Mouse (Mus musculus) hindbrain, embryonic 14.5 days (tissue): ENCODE measurements around the gene Plekhg2. TPM values are rescaled to one million over a fixed set of nuclear protein-coding genes. Genes with fewer than 3 reads are reported as not detected.

Experiments used
- ATAC-seq: fragments of 200-750 bp; cut with Nextera tagmentation; 2 replicates; pipeline ENCODE4 v1.8.0; 2017; ENCODE audit warnings: moderate number of reproducible peaks, mild to moderate bottlenecking, moderate TSS enrichment, moderate library complexity; ENCODE audit not compliant: low FRiP score
- DNase-seq: peaks from one replicate; pipeline ENCODE4 v3.0.0-alpha.2; 2015; ENCODE audit warnings: low spot score
- H3K27ac ChIP-seq: fragments of 300-500 bp; sonication (generic); 2 replicates; pipeline ENCODE4 v1.5.1; 2014; ENCODE audit warnings: mild to moderate bottlenecking, moderate library complexity
- H3K27me3 ChIP-seq: fragments of 300-500 bp; sonication (generic); 2 replicates; pipeline ENCODE4 v1.6.1; 2014; ENCODE audit warnings: mild to moderate bottlenecking, low read length, mixed read lengths; ENCODE audit not compliant: control insufficient read depth, insufficient read depth
- H3K36me3 ChIP-seq: fragments of 300-500 bp; sonication (generic); replicated peaks from 2 replicates; pipeline ENCODE4 v1.6.1; 2014; ENCODE audit not compliant: control insufficient read depth, insufficient read depth
- H3K4me1 ChIP-seq: fragments of 300-500 bp; sonication (generic); replicated peaks from 2 replicates; pipeline ENCODE4 v1.6.1; 2014; ENCODE audit warnings: antibody characterized with exemption, low read length, mixed read lengths; ENCODE audit not compliant: control insufficient read depth, insufficient read depth
- H3K4me2 ChIP-seq: fragments of 300-500 bp; sonication (generic); replicated peaks from 2 replicates; pipeline ENCODE4 v1.6.1; 2014; ENCODE audit warnings: mild to moderate bottlenecking, moderate library complexity
- H3K4me3 ChIP-seq: fragments of 300-500 bp; sonication (generic); replicated peaks from 2 replicates; pipeline ENCODE4 v1.5.1; 2014; ENCODE audit warnings: mild to moderate bottlenecking, low read length
- H3K9ac ChIP-seq: fragments of 300-500 bp; sonication (generic); 2 replicates; pipeline ENCODE4 v1.6.1; 2014
- H3K9me3 ChIP-seq: fragments of 300-500 bp; sonication (generic); 2 replicates; pipeline ENCODE4 v1.6.1; 2016; ENCODE audit warnings: low read length; ENCODE audit not compliant: control insufficient read depth
- WGBS: fragments of 180-500 bp; shearing (Covaris S2); extraction: QIAGEN DNeasy Blood & Tissue Kit; methylation state at CpG from one replicate; pipeline ENCODE4 v1.1.7; 2014; 5-methylcytosine and 5-hydroxymethylcytosine counted together
- polyA plus RNA-seq: library from polyadenylated mRNA; unstranded; fragments of >200 nt; fragmentation: Nextera tagmentation; extraction: Ambion mirVana; gene quantifications from 2 replicates; pipeline ENCODE4 v1.2.1, GENCODE M21; 2014

Gene Plekhg2
- polyA plus RNA-seq, 1 experiment from 2014 or later, result 25.5 TPM

DNA sequence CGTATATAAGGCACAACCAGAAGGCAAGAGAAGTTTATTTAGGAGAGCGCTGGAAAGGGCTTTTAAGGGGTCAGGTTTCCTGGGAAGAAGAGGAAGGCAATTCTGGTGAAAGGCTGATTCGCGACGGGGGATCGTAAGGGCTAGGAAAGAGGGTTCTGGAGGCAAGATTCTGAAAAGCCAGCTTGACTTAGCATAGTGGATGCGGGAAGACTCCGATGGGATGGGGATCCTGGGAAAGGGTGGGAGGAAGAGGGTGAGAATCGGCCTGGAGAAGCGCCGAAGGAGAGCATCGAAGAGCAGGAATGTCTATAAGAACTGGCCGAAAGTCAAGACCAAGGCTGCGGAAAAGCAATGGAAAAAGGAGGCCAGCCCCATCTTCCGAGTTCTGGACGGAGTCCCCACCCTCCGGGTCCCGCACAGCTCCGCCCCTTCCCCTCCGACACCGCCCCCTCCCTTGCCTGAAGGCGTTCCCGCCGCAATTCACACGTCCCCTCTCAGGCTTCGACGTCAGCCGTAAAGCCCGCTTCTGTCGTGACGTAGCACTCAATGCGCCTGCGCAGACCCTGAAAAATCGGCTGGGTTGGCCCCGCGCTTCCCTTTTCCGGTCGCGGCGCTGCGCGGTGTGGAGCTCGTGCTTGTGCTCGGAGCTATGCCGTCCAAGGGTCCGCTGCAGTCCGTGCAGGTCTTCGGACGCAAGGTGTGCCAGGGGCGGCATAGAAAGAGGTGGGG lies 22.1 kb downstream of the Plekhg2 start, which contains the start of gene Rps16:
Gene Rps16 (plus strand): TSS at position 498 of the 729 bp plus-strand sequence.
- ATAC-seq, result peak; percentile 95
- Histone ChIP-seq H3K4me3 (peak within 1 kb of the TSS; percentile 86), H3K4me2 (peak within 1 kb of the TSS; percentile 88), H3K27ac (peak within 1 kb of the TSS; percentile 90), H3K4me1 (peaks cover 16% of the 10 kb centered on the region), H3K36me3 (peaks cover 37% of the 10 kb centered on the region), H3K27me3 (no peaks in the 10 kb centered on the region), H3K9ac (peak within 1 kb of the TSS; percentile 97), H3K9me3 (no peaks in the 10 kb centered on the region)
- WGBS, result under 1% methylated on average over 49 of the region's 50 CpGs
- peak; percentile 99 for DNase-seq

DNA sequence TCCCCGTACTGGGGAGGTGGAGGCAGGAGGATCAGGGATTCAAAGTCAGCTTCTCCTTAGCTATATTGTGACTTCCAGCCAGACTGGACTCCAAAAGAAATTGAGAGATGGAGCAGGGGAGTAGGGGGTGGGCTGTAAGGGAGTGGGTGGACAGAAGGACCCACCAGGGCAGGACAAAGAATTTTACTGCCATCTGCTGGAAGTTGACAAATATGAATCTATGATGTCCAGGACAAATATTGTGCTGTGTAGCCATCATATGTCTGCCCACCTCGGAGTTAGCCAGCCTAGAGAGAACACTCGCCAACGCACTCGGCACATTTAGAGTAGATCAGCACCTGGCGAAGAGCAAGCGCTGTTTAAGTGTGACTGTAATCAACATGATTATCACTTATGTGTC lies 23.8 kb downstream of the Plekhg2 start:
- no peaks in the 10 kb centered on the region for H3K9me3 ChIP-seq
- no peak overlapping the region for H3K27ac ChIP-seq
- H3K36me3 ChIP-seq, result peaks cover 20% of the 10 kb centered on the region
- H3K9ac ChIP-seq, result no peak overlapping the region
- 91% methylated on average over 7 of the region's 7 CpGs for WGBS
- peaks cover 16% of the 10 kb centered on the region for H3K4me1 ChIP-seq
- H3K4me3 ChIP-seq, result no peak overlapping the region
- H3K4me2 ChIP-seq, result no peak overlapping the region
- ATAC-seq, result no peak
- H3K27me3 ChIP-seq, result no peaks in the 10 kb centered on the region
- DNase-seq, result peak; percentile 25

- ATAC-seq, result no peak
- no peaks in the 10 kb centered on the region for H3K27me3 ChIP-seq
- 77% methylated on average over 3 of the region's 3 CpGs for WGBS
Observed at GRCm38 (mm10) chr7:28347746-28348145, 24.7 kb downstream of the Plekhg2 start.

GRCm38 (mm10) chr7:28344637-28345036 lies 27.8 kb downstream of the Plekhg2 start:
- no peak overlapping the region for H3K27ac ChIP-seq
- 0 out of 2 replicates have a peak, but pooled peaks cover 2% of the 10 kb centered on the region for H3K4me1 ChIP-seq
- ATAC-seq (peak; percentile 18; the same call in 1 of the 2 replicates), DNase-seq (peak; percentile 84)
- no peaks in the 10 kb centered on the region for H3K27me3 ChIP-seq
- no peak overlapping the region for H3K4me3 ChIP-seq
- no peak overlapping the region for H3K4me2 ChIP-seq
- no peak overlapping the region for H3K9ac ChIP-seq
- H3K9me3 ChIP-seq, result no peaks in the 10 kb centered on the region
- 4% methylated on average over 4 of the region's 4 CpGs for WGBS
- H3K36me3 ChIP-seq, result no peaks in the 10 kb centered on the region

More at GRCm38 (mm10) chr7:28347746-28348145, 24.7 kb downstream of the Plekhg2 start:
- Histone ChIP-seq H3K36me3 (peaks cover 11% of the 10 kb centered on the region), H3K4me1 (peaks cover 16% of the 10 kb centered on the region), H3K4me2 (no peak overlapping the region), H3K27ac (no peak overlapping the region), H3K4me3 (no peak overlapping the region), H3K9ac (no peak overlapping the region), H3K9me3 (no peaks in the 10 kb centered on the region)
- DNase-seq, result no peak

DNA sequence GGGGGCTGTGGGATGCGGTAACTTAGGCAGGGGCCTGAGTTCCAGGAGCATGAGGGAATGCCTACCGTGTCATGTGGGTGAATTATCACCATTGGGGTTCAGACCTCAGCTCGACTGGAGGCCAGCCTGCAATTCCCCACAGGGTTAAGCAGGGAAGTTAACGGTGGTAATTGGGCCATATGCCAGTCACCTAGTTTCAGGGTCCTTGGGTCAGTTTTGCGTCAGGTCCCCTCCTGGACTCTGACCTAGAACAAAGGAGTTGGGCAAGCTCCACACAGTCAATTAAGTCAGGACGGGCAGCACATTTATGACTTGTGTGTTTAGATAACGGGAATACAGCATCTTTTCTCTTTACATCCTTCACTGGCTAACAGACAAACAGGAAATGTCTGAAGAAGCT lies 31.0 kb downstream of the Plekhg2 start:
- H3K9ac ChIP-seq, result no peak overlapping the region
- H3K9me3 ChIP-seq, result no peaks in the 10 kb centered on the region
- peaks cover 14% of the 10 kb centered on the region for H3K4me1 ChIP-seq
- ATAC-seq (no peak), DNase-seq (no peak)
- WGBS, result 46% methylated on average over 7 of the region's 7 CpGs
- no peak overlapping the region for H3K4me2 ChIP-seq
- no peaks in the 10 kb centered on the region for H3K27me3 ChIP-seq
- no peaks in the 10 kb centered on the region for H3K36me3 ChIP-seq
- H3K27ac ChIP-seq, result no peak overlapping the region
- no peak overlapping the region for H3K4me3 ChIP-seq

DNA sequence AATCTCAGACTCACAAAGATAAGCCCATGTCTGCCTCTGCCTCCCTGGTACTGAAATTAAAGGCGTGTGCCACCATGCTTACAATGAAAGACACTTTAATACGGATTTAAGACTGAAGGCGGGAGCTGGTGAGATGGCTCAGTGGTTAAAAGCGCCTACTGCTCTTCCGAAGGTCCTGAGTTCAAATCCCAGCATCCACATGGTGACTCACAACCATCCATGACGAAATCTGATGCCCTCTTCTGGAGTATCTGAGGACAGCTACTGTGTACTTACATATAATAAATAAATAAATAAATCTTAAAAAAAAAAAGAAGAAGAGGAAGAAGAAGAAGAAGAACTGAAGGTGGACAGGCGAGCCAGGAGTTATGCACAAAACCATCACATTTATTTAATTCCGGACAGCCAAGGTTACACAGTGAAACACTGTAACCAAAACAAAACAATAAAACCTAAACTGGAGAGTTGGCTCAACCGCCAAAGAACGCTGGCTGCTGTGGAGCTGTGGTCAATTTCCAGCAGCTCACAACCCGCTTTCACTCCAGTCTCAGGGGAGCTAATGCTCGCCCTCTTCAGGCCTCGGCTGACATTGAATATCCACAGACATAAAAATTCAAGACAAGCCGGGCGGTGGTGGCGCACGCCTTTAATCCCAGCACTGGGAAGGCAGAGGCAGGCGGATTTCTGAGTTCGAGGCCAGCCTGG lies 33.0 kb downstream of the Plekhg2 start:
- ATAC-seq, result no peak
- Histone ChIP-seq H3K27ac (peak overlapping the region; percentile 85), H3K4me1 (peaks cover 14% of the 10 kb centered on the region), H3K9ac (peak overlapping the region; percentile 94), H3K36me3 (peaks cover 9% of the 10 kb centered on the region; the same call in 1 of the 2 replicates), H3K4me2 (peak overlapping the region; percentile 93), H3K4me3 (peak overlapping the region; percentile 88), H3K9me3 (no peaks in the 10 kb centered on the region), H3K27me3 (no peaks in the 10 kb centered on the region)
- no peak for DNase-seq
- 78% methylated on average over 19 of the region's 19 CpGs for WGBS

DNA sequence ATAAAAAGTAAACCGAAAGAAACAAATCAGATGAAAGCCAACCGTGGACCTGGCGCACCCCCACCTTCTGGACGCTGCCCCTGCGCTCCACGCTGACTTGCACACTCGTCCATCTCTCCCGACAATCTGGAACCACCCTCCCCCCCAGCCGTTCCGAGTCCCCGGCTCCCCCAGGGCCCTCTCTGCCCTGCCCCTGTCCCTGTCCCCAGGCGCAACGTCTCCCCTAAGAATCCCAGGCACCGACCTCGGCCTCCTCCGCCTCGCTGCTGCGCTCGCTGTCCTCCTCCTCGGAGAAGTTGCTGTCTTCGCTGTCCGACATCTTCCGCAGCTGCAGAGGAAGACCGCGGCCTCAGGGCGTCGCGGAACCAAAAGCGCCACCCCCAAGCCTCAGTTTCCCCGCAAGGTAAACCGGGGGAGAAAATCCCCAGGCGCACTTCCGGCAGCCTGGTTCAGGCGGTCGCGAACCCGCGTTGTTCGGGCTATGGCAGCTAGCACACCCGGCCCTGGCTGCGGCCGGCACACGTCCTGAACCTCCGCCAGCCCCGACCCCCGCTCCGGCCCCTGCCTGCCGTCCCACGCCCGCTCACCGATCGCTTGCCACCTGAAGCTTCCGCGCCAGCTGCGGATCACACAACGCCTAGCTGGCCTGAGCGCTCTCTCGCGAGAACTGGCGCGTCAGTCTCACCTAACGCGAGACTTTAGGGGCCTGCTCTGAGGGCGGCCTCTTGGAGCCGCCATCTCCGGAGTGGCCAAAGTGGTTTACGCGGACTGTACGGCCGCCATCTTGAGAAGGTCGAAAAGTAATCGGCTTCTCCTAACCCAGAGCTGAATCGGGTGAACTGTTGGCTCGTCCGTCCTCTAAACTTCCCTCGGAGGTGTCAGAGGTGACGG lies 34.0 kb downstream of the Plekhg2 start, which contains the start of gene Supt5:
Gene Supt5 (minus strand): TSS at position 639 of the 891 bp plus-strand sequence.
- peak within 1 kb of the TSS; percentile 89 for H3K27ac ChIP-seq
- WGBS, result under 1% methylated on average over 77 of the region's 77 CpGs
- ATAC-seq (peak; percentile 99), DNase-seq (peak; percentile 99)
- H3K27me3 ChIP-seq, result no peaks in the 10 kb centered on the region
- H3K9me3 ChIP-seq, result no peaks in the 10 kb centered on the region
- peaks cover 12% of the 10 kb centered on the region; the same call in 1 of the 2 replicates for H3K36me3 ChIP-seq
- H3K4me3 ChIP-seq, result peak within 1 kb of the TSS; percentile 88
- H3K9ac ChIP-seq, result peak within 1 kb of the TSS; percentile 94
- peaks cover 14% of the 10 kb centered on the region for H3K4me1 ChIP-seq
- H3K4me2 ChIP-seq, result peak within 1 kb of the TSS; percentile 93

DNA sequence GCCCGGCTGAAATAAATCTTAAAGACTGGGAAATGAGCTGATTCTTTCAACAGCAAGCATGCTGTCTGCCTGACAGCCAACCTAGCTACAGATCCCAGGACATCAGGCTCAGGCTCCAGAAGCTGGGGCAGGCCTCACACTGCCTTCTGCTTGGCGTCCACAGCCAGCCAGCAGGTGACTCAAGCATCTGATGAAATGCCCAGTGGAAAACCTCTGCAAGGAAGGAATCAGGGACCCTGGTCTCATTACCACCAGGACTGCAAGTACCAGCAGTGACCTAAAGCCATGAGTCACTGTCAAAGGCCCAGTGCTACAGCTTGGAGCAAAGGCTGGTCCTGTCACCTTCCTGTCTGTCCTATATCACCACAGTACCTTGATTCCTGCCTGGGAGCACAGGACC lies 36.9 kb downstream of the Plekhg2 start:
- no peaks in the 10 kb centered on the region for H3K9me3 ChIP-seq
- DNase-seq, result no peak
- H3K9ac ChIP-seq, result no peak overlapping the region
- H3K4me2 ChIP-seq, result no peak overlapping the region
- H3K27ac ChIP-seq, result no peak overlapping the region
- H3K36me3 ChIP-seq, result peaks cover 30% of the 10 kb centered on the region
- peaks cover 14% of the 10 kb centered on the region for H3K4me1 ChIP-seq
- no peak overlapping the region for H3K4me3 ChIP-seq
- H3K27me3 ChIP-seq, result no peaks in the 10 kb centered on the region
- WGBS, result 89% methylated on average over 2 of the region's 2 CpGs
- no peak for ATAC-seq
